Mouse (Mus musculus) mouse embryonic stem cell (cell line): ENCODE measurements around the gene Traf3.

ENCODE experiments used
- in situ Hi-C, 2 experiments: fragments of 300-500 bp; cut with MboI; formaldehyde crosslinking; loops; 1 replicate in 1 of 2; 3 replicates in 1 of 2; pipeline ENCODE4 v1.14.3; 2019 to 2020; ENCODE audit warnings: low sequenced_read_pairs in 2 of 2, low pct_unique_long_range_greater_than_20kb in 1 of 2, mixed read lengths in 1 of 2; ENCODE audit not compliant: unreplicated experiment in 1 of 2

Traf3 gene

GRCm38 (mm10) chr12:111274447-111275149, 108.4 kb downstream of the Traf3 start:
- in situ Hi-C loops: no loop called here

- in situ Hi-C loops: no loop called here
Observed at GRCm38 (mm10) chr12:111275150-111275841, 109.1 kb downstream of the Traf3 start.

DNA sequence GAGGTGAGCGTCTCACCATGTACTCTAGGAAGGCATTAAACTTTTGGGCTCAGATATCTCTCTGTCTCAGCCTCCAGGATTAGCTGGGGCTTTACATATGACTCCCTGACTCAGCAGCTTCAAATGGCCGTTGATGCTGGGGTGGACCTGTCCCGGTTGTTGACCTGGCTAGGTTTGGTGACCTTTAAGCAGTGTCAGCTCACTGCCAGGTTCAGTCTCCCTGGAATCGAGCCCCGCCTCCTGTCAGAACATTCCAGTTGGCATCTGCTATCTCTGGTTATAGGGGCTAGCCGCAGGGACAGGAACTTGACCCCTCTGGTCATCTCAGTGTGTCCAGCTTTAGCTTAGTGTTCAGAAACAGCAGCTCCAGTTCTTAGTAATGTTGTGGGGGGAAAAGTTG, 110.2 kb downstream of the Traf3 start:
- in situ Hi-C loops: no loop called here

DNA sequence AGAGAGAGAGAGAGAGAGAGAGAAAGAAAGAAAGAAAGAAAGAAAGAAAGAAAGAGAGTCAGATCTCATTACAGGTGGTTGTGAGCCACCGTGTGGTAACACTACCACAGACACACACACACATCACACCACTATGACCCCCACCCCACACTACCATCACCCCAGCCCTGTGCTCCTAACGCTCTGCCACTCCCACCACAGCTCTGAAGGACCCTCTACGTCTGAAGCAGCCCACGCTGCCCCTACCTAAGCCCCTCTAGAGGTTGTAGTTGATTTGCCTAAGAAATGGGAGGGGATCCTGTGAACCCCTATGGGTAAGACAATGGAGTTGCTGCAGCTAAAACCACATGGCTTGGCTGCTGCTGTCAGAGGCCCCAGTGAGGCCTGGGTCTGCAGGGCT, 117.4 kb downstream of the Traf3 start:
- in situ Hi-C loops: no loop called here

DNA sequence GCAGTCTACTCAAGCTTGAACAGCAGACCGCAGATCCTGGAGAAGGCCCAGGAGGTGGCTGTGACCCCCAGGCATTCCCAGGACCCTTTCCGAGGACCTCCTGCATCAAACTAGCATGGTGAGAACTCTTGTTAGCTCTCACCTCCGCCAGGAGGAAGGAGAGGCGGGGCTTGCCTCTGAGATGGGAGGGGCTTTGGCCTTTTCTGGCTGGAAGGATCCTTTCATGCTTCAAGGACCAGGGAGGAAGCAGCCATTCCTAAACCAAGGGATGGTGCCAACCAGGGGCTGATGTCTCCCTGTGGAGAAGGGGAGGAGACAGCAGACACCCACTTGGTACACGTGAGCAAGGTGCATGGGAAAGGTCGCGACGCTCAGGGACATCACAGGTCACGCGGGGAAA, 118.4 kb downstream of the Traf3 start:
- in situ Hi-C loops: no loop called here

- in situ Hi-C loops: no loop called here
Observed at GRCm38 (mm10) chr12:111293025-111293424, 126.9 kb downstream of the Traf3 start.

DNA sequence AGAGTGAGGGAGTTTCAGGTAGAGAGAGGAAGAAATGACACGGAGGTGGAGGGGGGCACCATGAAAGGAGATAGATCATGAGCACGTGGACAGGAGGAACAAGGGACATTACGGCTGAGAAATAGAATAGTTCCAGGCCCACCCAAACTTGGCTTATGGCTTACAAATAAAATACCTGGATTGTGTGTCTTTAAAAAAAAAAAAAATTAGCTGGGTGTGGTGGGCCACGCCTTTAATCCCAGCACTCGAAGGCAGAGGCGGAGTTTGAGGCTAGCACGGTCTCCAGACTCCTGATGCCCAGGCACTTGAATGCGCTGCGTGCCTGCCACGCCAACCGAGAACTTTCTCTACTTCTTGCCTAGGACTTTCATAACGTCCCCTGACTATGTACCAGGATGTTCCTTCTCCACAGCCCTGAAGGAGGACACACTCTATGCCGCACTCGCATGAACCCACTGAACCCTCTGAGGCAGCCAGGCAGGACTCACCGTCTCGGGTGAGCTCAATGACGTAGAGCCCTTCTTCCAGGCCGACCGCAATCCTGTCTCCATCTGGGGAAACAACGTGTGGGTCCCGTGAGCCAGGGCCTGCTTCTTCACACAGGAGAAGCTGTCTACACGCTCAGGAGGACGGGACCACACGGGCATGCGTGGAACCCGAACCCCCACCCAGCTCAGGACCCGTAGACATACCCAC, 135.3 kb downstream of the Traf3 start:
- in situ Hi-C loops: no loop called here

- in situ Hi-C loops: no loop called here
Observed at GRCm38 (mm10) chr12:111302018-111302345, 135.8 kb downstream of the Traf3 start.

DNA sequence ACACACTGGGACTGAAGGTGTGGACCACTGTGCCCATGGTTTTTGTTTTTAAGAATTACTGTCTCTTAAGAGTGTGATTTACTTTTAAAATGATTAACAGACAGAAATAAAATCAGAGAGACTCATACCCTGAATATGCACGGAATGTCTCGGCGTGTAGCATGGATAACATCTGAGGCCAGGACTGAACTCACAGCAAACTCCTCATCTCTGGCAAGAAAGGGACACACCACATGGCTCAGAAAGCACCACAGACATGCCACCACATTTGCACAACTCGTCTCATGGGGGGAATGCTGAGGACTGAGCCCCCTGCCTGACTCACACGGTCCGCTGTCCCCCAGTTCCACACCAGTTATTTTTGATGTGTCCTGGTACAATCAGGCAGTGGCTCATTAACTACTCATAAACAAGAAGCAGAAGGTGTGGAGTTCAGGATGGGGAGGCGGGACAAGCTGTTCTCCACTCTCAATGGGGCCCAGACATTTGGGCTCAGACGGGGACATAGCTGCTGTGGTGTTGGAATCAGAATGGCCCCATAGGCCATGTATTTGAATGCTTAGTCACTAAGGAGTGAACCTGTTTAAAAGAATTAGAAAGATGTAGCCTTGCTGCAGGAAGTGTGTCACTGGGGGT, 137.7 kb downstream of the Traf3 start:
- in situ Hi-C loops: no loop called here

GRCm38 (mm10) chr12:111306821-111307220, 140.7 kb downstream of the Traf3 start:
- in situ Hi-C loops: no loop called here

DNA sequence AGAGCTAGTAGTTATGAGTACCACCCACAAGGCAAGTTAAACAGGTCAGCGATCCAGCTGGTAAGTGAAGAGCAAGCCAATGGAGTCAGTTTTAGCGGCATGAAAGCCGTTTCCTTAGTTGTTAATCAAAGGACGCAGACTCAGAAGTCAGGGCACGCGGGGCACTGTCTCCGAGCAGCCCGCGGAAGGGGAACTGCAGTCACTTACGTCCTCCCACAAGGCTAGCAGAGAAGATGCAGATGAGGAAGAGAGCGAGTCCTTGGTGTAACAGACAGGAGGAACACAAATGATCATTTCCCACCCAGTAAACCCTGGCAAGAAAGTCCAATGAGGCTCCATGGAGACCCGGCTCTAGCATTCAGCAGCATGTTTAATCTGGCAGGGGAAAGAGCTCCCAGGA, 143.1 kb downstream of the Traf3 start:
- in situ Hi-C loops: no loop called here

DNA sequence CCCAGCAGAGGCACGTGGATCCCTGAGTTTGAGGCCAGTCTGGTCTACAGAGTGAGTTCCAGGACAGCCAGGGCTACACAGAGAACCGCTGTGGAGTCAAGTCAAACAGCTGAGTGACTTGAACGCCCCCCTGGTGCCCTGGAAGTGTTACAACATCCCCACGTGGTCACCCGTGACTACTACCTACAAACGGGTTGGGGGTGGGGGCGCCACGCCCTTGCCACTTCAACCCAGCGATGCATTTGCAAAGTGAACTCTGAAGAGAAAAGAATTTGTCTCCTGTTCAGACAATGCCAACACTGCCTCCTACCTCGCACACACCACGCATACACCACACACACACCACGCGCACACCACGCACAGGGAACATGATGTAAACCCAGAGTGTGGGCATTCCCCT, 143.8 kb downstream of the Traf3 start:
- in situ Hi-C loops: no loop called here

- in situ Hi-C loops: no loop called here
Observed at GRCm38 (mm10) chr12:111311775-111312174, 145.6 kb downstream of the Traf3 start.

DNA sequence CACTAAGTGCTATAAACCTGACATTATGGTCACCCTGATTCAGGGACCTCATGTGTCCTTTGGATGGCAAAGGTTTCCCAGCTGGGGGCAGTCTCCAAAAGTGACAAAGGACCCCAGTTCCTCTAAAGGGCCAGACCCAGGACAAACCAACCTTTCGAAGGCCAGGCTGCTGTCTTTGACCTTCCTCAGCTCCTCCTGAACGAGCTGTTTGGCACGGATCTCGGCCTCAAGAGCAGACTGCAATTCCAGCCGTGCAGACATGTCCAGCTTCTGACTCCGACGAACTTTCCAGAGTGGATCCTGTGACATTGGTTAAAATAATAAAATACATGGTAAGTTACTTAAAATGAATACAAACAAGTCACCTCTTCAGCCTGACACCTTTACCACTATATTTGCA, 148.1 kb downstream of the Traf3 start:
- in situ Hi-C loops: no loop called here
